Mouse (Mus musculus): Measurements from ENCODE around the gene Xpo5. TPM values are rescaled to one million over a fixed set of nuclear protein-coding genes. Genes with fewer than 3 reads are reported as not detected.

Xpo5 gene
- 14.3 TPM for polyA plus RNA-seq (2014; fragmentation: Illumina TruSeq; extraction: RNeasy Lipid Tissue Mini Kit (QIAGEN cat#74804); ENCODE audit: low read depth, low replicate concordance)

DNA sequence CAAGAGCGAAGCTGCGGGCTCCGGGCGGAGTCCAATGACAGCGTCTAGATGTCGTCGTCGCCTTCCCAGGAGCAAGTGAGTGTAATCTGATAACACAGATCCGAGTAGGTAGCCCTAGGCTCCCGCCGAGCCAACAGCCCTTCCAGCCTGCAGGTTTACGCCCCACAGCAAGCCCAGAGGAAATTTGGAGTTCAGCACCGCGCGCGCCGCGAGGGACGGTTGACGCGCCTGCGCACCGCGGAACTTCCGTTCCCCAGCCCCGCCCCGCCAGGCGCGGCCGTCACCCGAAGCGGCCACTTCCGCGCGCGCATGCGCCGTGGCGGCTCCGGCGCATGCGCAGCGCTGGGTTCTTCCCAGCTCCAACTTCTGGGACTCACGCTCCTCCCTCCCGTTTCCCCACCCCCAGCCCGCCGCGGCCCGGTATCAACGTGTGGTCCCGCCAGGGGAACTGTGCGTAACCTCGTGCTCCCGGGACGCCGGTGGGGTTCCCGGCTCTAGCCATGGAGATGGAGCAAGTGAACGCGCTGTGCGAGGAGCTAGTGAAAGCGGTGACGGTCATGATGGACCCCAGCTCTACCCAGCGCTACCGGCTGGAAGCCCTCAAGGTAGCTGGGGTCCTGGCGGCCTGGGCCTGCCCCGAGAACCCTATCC lies at the start of gene Xpo5, which contains the start of gene Polh:
Gene Xpo5, plus strand, starts transcription at position 362 of the 651 bp plus-strand sequence.
Gene Polh, minus strand, starts transcription at position 225 of the 651 bp plus-strand sequence.

GRCm38 (mm10) chr17:46152847-46153782 lies 49.5 kb upstream of the Xpo5 start, which contains the start of gene Mad2l1bp:
Mad2l1bp (minus strand) TSS chr17:46153553.

DNA sequence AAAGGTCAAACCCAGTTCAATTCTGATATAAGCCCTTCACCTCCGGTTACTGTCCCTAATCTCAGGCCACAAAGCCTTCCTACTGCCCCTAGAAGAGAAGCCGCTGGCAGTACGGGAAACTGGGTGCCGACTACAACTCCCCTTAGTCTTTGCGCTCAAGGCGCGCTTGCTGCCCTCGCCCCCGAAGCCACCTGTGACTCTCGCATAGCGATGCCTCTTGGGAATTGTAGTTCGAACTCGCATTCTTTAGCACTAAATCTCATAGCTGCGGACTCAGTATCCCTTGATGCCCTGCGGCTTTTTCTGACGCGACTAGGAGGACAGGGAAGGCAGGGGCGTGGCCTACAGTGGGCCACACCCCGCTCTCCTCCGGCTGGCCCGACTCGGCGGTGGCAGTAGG lies 41.9 kb upstream of the Xpo5 start, which contains the start of gene Gtpbp2:
Gene Gtpbp2, plus strand, starts transcription at position 347 of the 400 bp plus-strand sequence.

DNA sequence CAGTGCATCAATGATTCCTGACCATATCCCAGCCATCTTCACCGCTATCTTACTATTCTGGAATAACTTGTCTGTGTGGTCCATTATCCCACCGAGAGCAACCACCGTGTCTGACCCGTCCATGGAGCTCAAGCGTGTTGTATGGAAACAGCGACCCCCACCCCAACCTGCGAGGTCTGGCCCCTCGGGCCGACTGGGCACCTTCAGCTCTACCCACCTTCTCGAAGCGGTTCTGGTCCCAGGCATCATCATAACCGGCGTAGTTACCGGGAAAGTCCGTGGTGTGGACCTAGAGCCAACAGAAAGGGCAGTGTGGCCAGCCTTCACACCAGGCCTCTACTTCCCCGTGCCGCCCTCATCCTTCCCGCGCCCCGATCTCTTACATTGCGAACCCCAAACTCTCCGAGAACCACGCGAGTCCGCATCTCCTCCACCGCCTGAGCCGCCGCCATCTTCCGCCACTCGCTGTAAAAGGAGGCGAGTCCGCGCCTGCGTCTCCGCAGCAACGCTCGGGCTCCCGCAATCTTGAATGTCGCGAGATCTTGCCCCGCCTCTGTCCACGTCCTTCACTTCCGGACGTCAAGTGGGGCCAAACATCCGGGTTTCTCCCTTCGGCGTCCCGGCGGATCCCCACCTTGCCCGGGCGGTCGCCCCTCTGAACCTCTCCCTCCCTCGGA lies 45.1 kb downstream of the Xpo5 start, which contains the start of the genes Polr1c and Yipf3:
Gene Polr1c, minus strand, starts transcription at position 543 of the 677 bp plus-strand sequence.
Gene Yipf3, plus strand, starts transcription at position 569 of the 677 bp plus-strand sequence.

GRCm38 (mm10) chr17:46253452-46254084 lies 51.0 kb downstream of the Xpo5 start, which contains the start of gene Lrrc73:
Lrrc73 (plus strand) TSS chr17:46253531.

GRCm38 (mm10) chr17:46282483-46283123 lies 80.0 kb downstream of the Xpo5 start, which contains the start of gene Tjap1:
Tjap1 (minus strand) TSS chr17:46283026.

Other genes with a start within 250 kb of the Xpo5 start
- 57.9 TPM for gene Vegfa, start 170.4 kb upstream of the Xpo5 start, polyA plus RNA-seq (2014; fragmentation: Illumina TruSeq; extraction: RNeasy Lipid Tissue Mini Kit (QIAGEN cat#74804); ENCODE audit: low read depth, low replicate concordance)
- 25.4 TPM for gene Mrps18a, start 91.8 kb upstream of the Xpo5 start, polyA plus RNA-seq (2014; fragmentation: Illumina TruSeq; extraction: RNeasy Lipid Tissue Mini Kit (QIAGEN cat#74804); ENCODE audit: low read depth, low replicate concordance)
- gene Rsph9, start 58.6 kb upstream of the Xpo5 start, polyA plus RNA-seq (2014; fragmentation: Illumina TruSeq; extraction: RNeasy Lipid Tissue Mini Kit (QIAGEN cat#74804); ENCODE audit: low read depth, low replicate concordance): 2.5 TPM
- 1.2 TPM for gene Mad2l1bp, start 49.2 kb upstream of the Xpo5 start, polyA plus RNA-seq (2014; fragmentation: Illumina TruSeq; extraction: RNeasy Lipid Tissue Mini Kit (QIAGEN cat#74804); ENCODE audit: low read depth, low replicate concordance)
- 2.3 TPM for gene Gtpbp2, start 41.8 kb upstream of the Xpo5 start, polyA plus RNA-seq (2014; fragmentation: Illumina TruSeq; extraction: RNeasy Lipid Tissue Mini Kit (QIAGEN cat#74804); ENCODE audit: low read depth, low replicate concordance)
- gene Polh, start 137 bp upstream of the Xpo5 start, polyA plus RNA-seq (2014; fragmentation: Illumina TruSeq; extraction: RNeasy Lipid Tissue Mini Kit (QIAGEN cat#74804); ENCODE audit: low read depth, low replicate concordance): 5.7 TPM
- 4.5 TPM for gene Polr1c, start 45.3 kb downstream of the Xpo5 start, polyA plus RNA-seq (2014; fragmentation: Illumina TruSeq; extraction: RNeasy Lipid Tissue Mini Kit (QIAGEN cat#74804); ENCODE audit: low read depth, low replicate concordance)
- gene Yipf3, start 45.3 kb downstream of the Xpo5 start, polyA plus RNA-seq (2014; fragmentation: Illumina TruSeq; extraction: RNeasy Lipid Tissue Mini Kit (QIAGEN cat#74804); ENCODE audit: low read depth, low replicate concordance): 1.7 TPM
- gene Lrrc73, start 50.7 kb downstream of the Xpo5 start, polyA plus RNA-seq (2014; fragmentation: Illumina TruSeq; extraction: RNeasy Lipid Tissue Mini Kit (QIAGEN cat#74804); ENCODE audit: low read depth, low replicate concordance): not detected
- gene Tjap1, start 80.2 kb downstream of the Xpo5 start, polyA plus RNA-seq (2014; fragmentation: Illumina TruSeq; extraction: RNeasy Lipid Tissue Mini Kit (QIAGEN cat#74804); ENCODE audit: low read depth, low replicate concordance): not detected
- gene Dlk2, start 94.6 kb downstream of the Xpo5 start, polyA plus RNA-seq (2014; fragmentation: Illumina TruSeq; extraction: RNeasy Lipid Tissue Mini Kit (QIAGEN cat#74804); ENCODE audit: low read depth, low replicate concordance): not detected
- 0.36 TPM for gene Abcc10, start 125.6 kb downstream of the Xpo5 start, polyA plus RNA-seq (2014; fragmentation: Illumina TruSeq; extraction: RNeasy Lipid Tissue Mini Kit (QIAGEN cat#74804); ENCODE audit: low read depth, low replicate concordance)
- gene Zfp318, start 180.9 kb downstream of the Xpo5 start, polyA plus RNA-seq (2014; fragmentation: Illumina TruSeq; extraction: RNeasy Lipid Tissue Mini Kit (QIAGEN cat#74804); ENCODE audit: low read depth, low replicate concordance): 54.2 TPM
- not detected for gene Crip3, start 226.1 kb downstream of the Xpo5 start, polyA plus RNA-seq (2014; fragmentation: Illumina TruSeq; extraction: RNeasy Lipid Tissue Mini Kit (QIAGEN cat#74804); ENCODE audit: low read depth, low replicate concordance)
- 9.3 TPM for gene Slc22a7, start 235.7 kb downstream of the Xpo5 start, polyA plus RNA-seq (2014; fragmentation: Illumina TruSeq; extraction: RNeasy Lipid Tissue Mini Kit (QIAGEN cat#74804); ENCODE audit: low read depth, low replicate concordance)

Data from kidney, adult 10 weeks (tissue).